Mouse (Mus musculus): ENCODE data around the gene Gm49403. TPM values are rescaled to one million over a fixed set of nuclear protein-coding genes. Genes with fewer than 3 reads are reported as not detected.
"Not testable (repeated sequence)": the region's sequence is repeated elsewhere in the genome, so short reads cannot be mapped to it uniquely, and the experiment has no call there.

Gene Gm49403
- total RNA-seq (2015; ENCODE audit: low replicate concordance): not detected in 2 replicates
- total RNA-seq (2017; ENCODE audit: low replicate concordance): not detected in 2 replicates

DNA sequence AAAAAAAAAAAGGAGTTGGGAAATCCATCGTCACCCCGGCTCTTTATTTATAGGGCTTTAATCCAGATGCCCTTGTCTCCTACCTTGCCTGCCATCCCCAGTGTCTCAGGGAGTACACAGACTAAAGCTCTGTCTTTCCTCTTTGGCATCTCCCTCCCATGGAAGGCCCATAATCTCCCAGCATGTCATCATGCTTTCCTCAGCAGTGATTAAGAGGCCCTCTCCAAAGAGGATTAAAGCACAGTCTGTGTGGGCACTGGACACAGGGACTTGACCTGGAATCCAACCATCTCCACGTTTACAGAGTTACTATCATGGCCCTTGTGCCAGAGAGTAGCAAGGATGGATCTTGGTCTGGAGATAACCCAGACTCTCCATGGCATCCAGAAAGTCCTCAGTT lies at the start of gene Gm49403, which contains the start of gene Lbhd1:
Gene Gm49403 (plus strand): TSS at position 315 of the 400 bp plus-strand sequence.
Gene Lbhd1 (plus strand): TSS at position 117 of the 400 bp plus-strand sequence.
- ATAC-seq (replicated peaks; ENCODE audit: low FRiP score, poor library complexity, severe bottlenecking): no peak

GRCm38 (mm10) chr19:8836327-8836726 lies 47.4 kb upstream of the Gm49403 start:
- ATAC-seq (replicated peaks; ENCODE audit: low FRiP score, poor library complexity, severe bottlenecking): not testable (repeated sequence)

DNA sequence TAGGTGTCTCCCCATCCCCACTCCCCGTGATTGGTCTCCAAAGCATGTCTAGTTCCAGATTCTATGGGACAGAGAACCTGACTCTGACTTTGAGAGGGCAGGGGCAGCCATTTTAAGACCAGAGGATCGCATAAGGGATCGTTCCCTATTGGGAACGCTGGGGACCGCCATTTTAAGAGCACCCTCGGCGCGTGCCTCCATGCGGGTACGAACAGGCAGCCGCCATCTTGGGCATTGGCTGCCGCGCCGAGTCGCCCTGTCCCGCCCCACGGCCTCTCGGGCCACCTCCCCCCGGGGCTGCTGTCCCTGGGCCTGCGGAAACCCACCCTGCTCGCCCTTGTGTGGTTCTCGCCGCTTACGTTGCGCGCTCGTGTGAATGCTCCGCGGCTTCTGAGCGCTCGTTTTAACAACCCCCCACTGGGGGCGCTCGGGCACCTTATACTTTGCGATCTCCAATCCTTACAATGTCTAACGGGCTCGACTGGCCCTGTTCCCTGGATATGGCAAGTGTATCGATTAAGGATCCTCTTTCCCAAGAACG lies 46.4 kb upstream of the Gm49403 start, which contains the start of gene Bscl2:
Gene Bscl2 (plus strand): TSS at position 217 of the 541 bp plus-strand sequence.
- ATAC-seq (replicated peaks; ENCODE audit: low FRiP score, poor library complexity, severe bottlenecking): peak; percentile 77

DNA sequence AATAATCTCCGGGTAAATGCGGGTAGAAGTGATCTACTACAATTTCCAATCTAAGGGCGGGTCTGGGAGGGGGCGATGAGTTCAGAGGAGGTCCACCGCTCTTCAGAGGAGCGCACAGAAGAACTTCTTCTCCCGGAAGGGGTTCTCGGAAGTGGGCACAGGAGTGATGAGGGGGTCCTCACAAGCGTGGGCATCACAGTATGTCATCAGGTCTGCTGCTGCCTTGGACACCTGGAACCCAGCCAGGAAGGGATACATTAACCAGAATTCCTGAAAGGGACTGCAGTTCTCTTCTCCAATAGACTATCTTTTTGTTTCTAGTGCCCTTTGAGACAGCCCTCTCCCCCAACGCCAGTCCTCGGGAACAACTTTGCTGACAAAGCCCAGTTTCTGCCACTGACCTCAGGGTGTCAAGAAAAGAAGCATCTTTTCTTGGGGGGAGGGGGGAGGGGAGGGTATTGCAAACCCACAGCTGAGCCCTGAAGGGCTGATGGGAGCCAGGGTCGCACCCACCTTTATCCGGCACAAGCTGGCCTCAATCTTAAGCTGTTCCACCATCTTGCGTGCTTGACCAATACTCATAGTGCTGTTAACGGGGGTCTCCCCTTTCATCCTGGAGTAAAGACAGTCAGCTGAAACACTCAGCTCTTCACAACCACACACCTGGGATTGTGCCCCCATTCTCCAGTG lies 45.5 kb upstream of the Gm49403 start:
- no peak for ATAC-seq (replicated peaks; ENCODE audit: low FRiP score, poor library complexity, severe bottlenecking)

GRCm38 (mm10) chr19:8839103-8839907 lies 44.4 kb upstream of the Gm49403 start, which contains the start of gene Gng3:
Gng3 (minus strand) TSS chr19:8839194.
- ATAC-seq (replicated peaks; ENCODE audit: low FRiP score, poor library complexity, severe bottlenecking): no peak

GRCm38 (mm10) chr19:8839908-8840791 lies 43.6 kb upstream of the Gm49403 start:
- ATAC-seq (replicated peaks; ENCODE audit: low FRiP score, poor library complexity, severe bottlenecking): peak; percentile 82

- no peak for ATAC-seq (replicated peaks; ENCODE audit: low FRiP score, poor library complexity, severe bottlenecking)
Observed at GRCm38 (mm10) chr19:8841012-8841411, 42.7 kb upstream of the Gm49403 start.

DNA sequence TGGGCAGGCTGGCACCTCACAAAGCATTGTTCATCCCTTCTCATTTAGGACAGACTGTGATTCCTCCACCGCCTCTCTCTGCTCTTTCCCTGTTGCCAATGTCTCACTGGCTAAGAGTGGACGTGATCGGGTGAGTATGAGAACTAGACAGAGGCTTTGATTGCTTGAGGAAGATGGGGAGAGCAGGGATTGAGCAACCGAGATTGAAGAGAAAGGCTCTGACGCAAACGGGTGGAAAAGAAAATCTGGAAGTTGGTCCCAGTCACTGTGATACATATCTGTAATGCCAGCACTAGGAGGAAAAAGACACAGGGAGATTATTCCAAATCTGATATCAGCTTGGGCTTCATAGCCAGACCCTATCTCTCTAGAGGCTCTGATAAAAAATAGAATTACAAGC lies 40.8 kb upstream of the Gm49403 start:
- ATAC-seq (replicated peaks; ENCODE audit: low FRiP score, poor library complexity, severe bottlenecking): no peak

DNA sequence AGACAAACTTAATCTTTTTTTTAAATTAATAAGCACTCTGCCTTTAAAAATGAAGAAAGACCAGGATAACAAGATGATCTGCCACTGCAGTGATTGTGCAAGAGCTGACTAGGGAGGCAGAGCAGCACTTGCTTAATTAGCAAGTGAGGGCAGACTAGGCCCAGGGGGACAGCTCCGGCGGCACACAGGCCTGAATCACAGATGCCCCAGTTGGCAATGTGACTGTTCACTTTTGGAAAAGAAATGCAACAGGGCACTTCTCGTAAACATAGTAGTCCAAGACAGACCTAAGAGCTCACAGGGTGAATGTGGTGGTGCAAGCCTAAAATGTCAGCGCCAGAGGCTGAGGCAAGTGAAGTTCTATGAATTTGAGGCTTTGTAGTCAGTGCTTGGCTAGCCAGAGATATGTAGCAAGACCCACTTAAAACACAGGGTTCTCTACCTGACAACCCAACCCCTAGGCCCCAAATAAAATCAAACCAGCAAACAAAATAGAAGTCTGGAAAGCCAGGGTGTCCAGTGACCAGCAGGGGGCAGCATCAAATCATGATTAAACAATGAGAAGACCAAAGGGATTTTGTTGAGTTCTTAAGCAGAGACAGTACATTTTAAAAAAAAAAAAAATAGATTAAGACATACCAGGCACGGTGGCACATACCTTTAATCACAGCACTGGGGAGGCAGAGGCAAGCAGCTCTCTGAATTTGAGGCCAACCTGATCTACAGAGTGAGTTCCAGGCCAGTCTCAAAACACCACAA lies 39.2 kb upstream of the Gm49403 start:
- peak; percentile 51 for ATAC-seq (replicated peaks; ENCODE audit: low FRiP score, poor library complexity, severe bottlenecking)

DNA sequence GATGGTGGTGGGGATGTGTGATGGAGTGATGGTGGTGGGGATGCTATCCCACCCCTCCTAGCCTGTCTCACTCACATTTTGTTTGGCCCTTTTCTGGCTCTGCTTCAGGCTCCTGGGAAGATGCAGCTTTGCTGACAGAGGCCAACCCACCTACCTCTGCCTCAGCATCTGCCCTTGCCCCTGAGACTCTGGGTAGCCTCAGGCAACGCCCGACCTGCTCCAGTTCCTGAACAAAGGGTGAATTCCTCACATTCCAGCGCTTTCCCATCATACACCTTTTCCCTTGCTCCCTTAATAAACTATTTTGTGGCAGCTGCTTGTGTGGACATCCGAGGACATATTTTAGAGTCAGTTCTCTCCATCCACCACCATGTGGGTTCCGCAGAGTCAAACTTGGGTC lies 35.4 kb upstream of the Gm49403 start:
- ATAC-seq (replicated peaks; ENCODE audit: low FRiP score, poor library complexity, severe bottlenecking): no peak

- ATAC-seq (replicated peaks; ENCODE audit: low FRiP score, poor library complexity, severe bottlenecking): no peak
Observed at GRCm38 (mm10) chr19:8850402-8850901, 33.3 kb upstream of the Gm49403 start, which contains the start of gene Lrrn4cl. Lrrn4cl (plus strand) TSS chr19:8850768.

DNA sequence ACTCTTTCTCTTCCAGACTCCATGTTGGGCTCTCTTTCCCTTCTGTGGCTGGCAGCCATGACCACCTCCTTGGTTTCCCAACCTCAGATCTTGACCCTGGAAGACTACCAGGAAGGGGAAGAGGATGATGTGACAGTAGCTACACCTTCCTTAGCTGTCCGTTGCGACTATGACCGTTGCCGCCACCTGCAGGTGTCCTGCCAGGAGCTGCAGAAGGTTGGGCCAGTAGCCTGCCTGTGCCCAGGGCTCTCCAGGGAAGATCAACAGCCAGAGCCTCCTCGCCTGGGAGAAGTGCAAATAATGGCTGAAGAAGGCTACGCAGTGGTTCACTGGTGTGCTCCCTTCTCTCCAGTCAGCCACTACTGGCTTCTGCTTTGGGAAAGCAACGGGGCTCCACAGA lies 32.1 kb upstream of the Gm49403 start:
- ATAC-seq (replicated peaks; ENCODE audit: low FRiP score, poor library complexity, severe bottlenecking): no peak

DNA sequence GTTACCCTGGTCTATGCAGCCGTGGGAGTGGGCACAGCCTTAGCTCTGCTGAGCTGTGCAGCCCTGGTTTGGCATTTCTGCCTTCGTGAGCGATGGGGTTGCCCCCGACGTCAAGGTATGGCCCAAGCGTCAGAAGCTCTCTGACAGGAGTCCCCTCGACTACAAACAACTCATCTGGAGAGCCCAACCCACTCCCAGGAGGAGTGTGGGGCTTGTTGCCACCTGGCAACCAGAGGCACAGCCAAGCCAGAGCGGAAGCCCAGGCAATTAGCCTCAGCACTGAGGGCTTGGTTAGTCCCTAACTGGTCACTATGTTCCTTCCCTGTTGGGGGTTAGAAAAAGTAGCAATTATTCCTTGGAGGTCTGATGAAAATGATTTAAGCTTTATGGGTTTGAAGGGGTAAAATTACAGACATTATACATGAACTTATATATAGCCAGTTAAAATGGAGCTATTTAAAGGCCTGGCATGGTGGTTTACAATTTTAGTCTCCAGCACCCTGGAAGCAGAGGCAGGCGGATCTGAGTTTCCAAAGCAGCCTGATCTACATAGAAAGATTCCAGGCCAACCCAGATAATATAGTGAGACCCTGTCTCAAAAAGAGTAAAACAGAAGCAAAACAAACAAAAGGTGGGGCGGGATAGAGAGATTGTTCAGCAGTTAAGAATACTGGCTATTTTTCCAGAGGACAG lies 31.3 kb upstream of the Gm49403 start:
- no peak for ATAC-seq (replicated peaks; ENCODE audit: low FRiP score, poor library complexity, severe bottlenecking)

- no peak for ATAC-seq (replicated peaks; ENCODE audit: low FRiP score, poor library complexity, severe bottlenecking)
Observed at GRCm38 (mm10) chr19:8853117-8853516, 30.6 kb upstream of the Gm49403 start.

- peak; percentile 83 for ATAC-seq (replicated peaks; ENCODE audit: low FRiP score, poor library complexity, severe bottlenecking)
Observed at GRCm38 (mm10) chr19:8857689-8858088, 26.0 kb upstream of the Gm49403 start.

- ATAC-seq (replicated peaks; ENCODE audit: low FRiP score, poor library complexity, severe bottlenecking): no peak
Observed at GRCm38 (mm10) chr19:8859018-8859417, 24.7 kb upstream of the Gm49403 start.

DNA sequence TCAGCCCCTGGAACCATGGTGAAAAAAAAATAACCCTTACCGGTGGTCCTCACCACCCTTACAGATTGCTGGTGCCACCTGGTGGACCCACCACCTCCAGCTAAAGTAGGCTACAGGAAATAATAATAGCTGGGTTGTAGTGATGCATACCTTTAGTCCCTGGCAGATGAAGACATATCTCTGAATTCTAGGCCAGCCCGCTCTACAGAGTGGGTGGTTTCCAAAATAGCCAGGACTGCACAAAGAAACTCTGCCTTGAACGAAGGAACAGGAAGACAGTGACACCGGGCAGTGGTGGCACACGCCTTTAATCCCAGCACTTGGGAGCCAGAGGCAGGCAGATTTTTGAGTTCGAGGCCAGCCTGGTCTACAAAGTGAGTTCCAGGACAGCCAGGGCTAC lies 19.5 kb upstream of the Gm49403 start:
- no peak for ATAC-seq (replicated peaks; ENCODE audit: low FRiP score, poor library complexity, severe bottlenecking)

DNA sequence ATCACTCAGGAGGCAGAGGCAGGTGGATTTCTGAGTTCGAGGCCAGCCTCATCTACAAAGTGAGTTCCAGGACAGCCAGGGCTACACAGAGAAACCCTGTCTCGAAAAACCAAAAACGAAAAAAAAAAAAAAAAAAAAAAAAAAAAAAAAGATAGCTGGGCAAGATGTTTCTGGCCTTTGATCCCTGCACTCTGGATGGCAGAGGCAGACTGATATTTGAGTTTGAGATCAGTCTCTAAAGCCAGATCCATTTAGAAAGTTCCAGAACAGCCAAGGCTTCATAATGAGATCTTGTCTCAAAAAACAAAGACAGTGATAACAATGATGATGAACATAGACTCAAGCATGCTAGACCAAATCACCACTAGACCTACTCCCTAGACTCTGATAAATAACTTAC lies 13.3 kb upstream of the Gm49403 start:
- ATAC-seq (replicated peaks; ENCODE audit: low FRiP score, poor library complexity, severe bottlenecking): not testable (repeated sequence)
